Mouse (Mus musculus): ENCODE data around the gene Elavl3. TPM values are rescaled to one million over a fixed set of nuclear protein-coding genes. Genes with fewer than 3 reads are reported as not detected.

Elavl3 gene
- polyA plus RNA-seq, 1 experiment from 2014 or later: 0.10 TPM

DNA sequence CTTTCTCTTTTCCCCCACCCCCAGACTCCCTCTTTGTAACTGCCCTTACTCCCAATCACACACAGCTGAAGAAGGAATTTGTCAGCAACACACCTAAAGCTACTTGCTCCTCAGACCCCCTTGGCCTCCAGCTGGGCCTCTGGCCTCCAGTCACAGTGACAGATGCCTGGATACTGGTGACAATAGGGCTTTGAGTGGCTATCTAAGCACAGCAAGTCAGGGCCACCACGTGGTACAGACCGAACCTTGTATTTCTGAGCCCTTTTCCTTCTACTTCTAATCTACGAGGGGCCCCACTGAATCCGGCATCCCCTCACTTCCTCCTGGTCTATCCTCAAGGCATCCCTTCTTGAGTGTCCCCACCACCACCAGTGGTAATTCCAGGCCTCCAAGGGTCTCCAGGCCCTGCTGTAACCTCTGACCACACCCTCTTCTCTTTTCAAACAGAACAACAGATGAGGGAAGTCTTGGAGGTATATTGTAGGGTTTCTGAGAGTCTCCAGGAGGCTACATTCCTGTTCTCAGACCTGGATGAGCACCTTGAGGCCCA, 2.0 kb downstream of the Elavl3 start:
- DNase-seq (ENCODE audit: low read depth, low spot score) (no peak), ATAC-seq (no peak)
- ChIA-PET POLR2A (no interaction called here), CTCF (no interaction called here)
- H3K27me3 ChIP-seq: peaks cover 36% of the 10 kb centered on the region
- no peak for TF ChIP-seq CTCF (IDR thresholded peaks at IDR 0.05)
- in situ Hi-C loops (cut with MboI; ENCODE audit: low pct_unique_long_range_greater_than_20kb): no loop called here

DNA sequence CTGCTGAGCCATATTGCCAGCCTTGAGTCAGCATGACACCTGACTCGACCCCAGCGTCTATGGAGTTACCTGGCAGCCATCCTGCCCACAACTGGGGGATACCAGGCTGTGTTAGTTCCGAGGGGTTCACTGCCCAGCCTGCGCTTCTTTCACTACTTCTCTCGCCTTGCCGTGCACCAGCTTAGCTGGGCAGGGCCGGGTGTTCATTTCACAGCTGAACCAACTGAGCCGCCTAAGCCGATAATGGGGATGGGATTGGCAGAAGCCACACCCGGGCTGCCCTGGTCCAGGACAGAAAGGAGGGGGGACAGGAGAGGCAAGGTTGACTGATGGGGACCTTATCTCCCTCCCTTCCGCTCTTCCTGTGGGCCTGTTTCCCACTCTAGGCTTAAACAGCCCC, 2.5 kb downstream of the Elavl3 start:
- no peak for TF ChIP-seq CTCF (IDR thresholded peaks at IDR 0.05)
- ChIA-PET CTCF (no interaction called here), POLR2A (no interaction called here)
- no peak for ATAC-seq
- peaks cover 36% of the 10 kb centered on the region for H3K27me3 ChIP-seq
- DNase-seq (ENCODE audit: low read depth, low spot score): no peak
- in situ Hi-C loops (cut with MboI; ENCODE audit: low pct_unique_long_range_greater_than_20kb): no loop called here

GRCm38 (mm10) chr9:22047329-22047728, 4.5 kb downstream of the Elavl3 start:
- POLR2A ChIA-PET: interaction anchor here (0.5 to 0.7 kb wide), 2 partner anchors 98 to 276 kb away, joined by 3 to 5 read pairs; no protein-coding TSS in a partner anchor
- DNase-seq (ENCODE audit: low read depth, low spot score) (no peak), ATAC-seq (no peak)
- peaks cover 36% of the 10 kb centered on the region for H3K27me3 ChIP-seq
- CTCF ChIA-PET: no interaction called here
- in situ Hi-C loops (cut with MboI; ENCODE audit: low pct_unique_long_range_greater_than_20kb): no loop called here
- TF ChIP-seq CTCF (IDR thresholded peaks at IDR 0.05): no peak

GRCm38 (mm10) chr9:22041832-22042231, 10.0 kb downstream of the Elavl3 start:
- ATAC-seq: no peak
- in situ Hi-C loops (cut with MboI; ENCODE audit: low pct_unique_long_range_greater_than_20kb): no loop called here
- TF ChIP-seq CTCF (IDR thresholded peaks at IDR 0.05): no peak
- DNase-seq (ENCODE audit: low read depth, low spot score): no peak
- ChIA-PET CTCF (no interaction called here), POLR2A (no interaction called here)
- peaks cover 12% of the 10 kb centered on the region for H3K27me3 ChIP-seq

- DNase-seq (ENCODE audit: low read depth, low spot score) (no peak), ATAC-seq (no peak)
- in situ Hi-C loops (cut with MboI; ENCODE audit: low pct_unique_long_range_greater_than_20kb): no loop called here
- ChIA-PET CTCF (no interaction called here), POLR2A (no interaction called here)
- TF ChIP-seq CTCF (IDR thresholded peaks at IDR 0.05): no peak
- peaks cover 12% of the 10 kb centered on the region for H3K27me3 ChIP-seq
Observed at GRCm38 (mm10) chr9:22037826-22038225, 14.0 kb downstream of the Elavl3 start.

DNA sequence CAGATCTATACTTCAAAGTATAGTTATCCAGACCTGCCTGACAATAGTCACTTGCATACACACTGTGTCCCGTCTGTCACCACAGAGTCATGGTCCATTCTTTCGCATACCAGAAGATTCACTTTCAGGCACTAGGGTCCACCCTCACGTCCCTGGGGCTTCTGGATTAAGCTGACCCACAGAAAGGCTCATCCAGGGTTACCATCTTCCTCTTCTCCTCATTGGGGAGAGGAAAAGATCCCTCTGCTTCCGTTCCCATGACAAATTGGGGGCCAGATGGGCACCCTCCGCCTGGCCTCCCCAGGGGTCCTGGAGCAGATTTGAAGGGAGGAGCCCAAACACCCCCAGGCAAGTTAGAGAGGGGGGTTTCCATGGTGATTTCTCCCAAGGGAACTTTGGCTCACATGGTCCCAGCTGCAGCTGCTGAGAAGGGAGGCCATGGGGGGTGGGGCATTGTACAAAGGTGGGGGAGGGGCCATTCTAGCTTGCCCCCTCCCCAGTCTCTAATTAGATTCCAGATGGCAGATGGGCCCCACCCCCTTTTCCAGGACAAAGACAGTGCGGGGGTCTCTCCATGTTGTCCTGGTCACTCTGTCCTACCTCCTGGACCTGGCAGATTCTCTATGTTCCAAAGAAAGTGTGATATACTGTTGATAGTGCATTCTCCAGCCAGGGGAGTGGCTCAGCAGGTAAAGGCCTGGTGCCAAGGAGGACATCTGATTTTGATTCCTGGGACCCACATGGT, 16.4 kb downstream of the Elavl3 start:
- ChIA-PET POLR2A (no interaction called here), CTCF (no interaction called here)
- ATAC-seq: no peak
- in situ Hi-C loops (cut with MboI; ENCODE audit: low pct_unique_long_range_greater_than_20kb): no loop called here
- no peak for TF ChIP-seq CTCF (IDR thresholded peaks at IDR 0.05)
- DNase-seq (ENCODE audit: low read depth, low spot score): no peak
- peaks cover 3% of the 10 kb centered on the region for H3K27me3 ChIP-seq

DNA sequence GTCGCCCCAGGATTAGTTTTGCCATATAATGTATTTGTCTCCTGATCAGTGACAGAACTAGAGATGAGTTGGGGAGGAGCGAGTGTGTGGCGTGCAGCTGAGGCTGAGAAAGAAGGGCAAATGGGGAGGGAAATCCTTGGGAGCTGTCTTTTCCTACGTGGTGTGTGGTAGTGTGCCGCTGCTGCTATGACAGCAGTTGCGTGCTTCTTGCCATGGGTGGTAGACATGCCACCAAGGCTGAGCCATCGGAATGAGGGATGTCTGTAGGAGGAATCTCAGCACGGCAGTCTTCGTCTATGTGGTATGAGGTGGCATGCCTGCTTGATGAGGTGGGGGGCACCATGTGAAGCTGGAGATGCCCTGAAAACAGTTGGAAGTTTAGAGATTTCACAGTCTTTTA, 21.4 kb downstream of the Elavl3 start:
- POLR2A ChIA-PET: no interaction called here
- TF ChIP-seq CTCF (IDR thresholded peaks at IDR 0.05): no peak
- no peak for DNase-seq (ENCODE audit: low read depth, low spot score)
- CTCF ChIA-PET: no interaction called here
- peaks cover 11% of the 10 kb centered on the region for H3K27me3 ChIP-seq
- ATAC-seq: no peak
- in situ Hi-C loops (cut with MboI; ENCODE audit: low pct_unique_long_range_greater_than_20kb): no loop called here

DNA sequence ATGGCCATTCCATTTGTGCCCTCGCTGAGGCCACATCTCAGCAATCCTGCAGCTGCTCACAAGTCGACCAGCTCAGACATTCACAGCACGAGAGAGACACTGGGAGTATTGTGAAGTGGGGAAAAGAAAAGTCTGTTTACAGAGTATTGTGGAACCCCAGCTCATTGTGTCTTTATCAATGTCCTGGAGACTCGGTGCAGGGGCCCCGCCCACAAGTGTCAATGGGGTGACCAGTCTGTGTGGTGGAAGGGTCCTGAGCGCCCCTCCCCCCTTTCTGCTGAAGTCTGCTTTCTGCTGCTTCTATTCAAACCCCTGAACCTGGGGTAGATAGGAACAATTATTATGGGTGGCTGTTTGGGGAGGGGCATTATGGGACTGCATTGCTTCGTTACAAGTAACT, 23.4 kb downstream of the Elavl3 start:
- in situ Hi-C loops (cut with MboI; ENCODE audit: low pct_unique_long_range_greater_than_20kb): no loop called here
- POLR2A ChIA-PET: no interaction called here
- ATAC-seq (no peak), DNase-seq (ENCODE audit: low read depth, low spot score) (no peak)
- TF ChIP-seq CTCF (IDR thresholded peaks at IDR 0.05): no peak
- peaks cover 18% of the 10 kb centered on the region for H3K27me3 ChIP-seq
- CTCF ChIA-PET: no interaction called here

GRCm38 (mm10) chr9:22024592-22024991, 27.2 kb downstream of the Elavl3 start:
- POLR2A ChIA-PET: no interaction called here
- peaks cover 19% of the 10 kb centered on the region for H3K27me3 ChIP-seq
- in situ Hi-C loops (cut with MboI; ENCODE audit: low pct_unique_long_range_greater_than_20kb): no loop called here
- no peak for TF ChIP-seq CTCF (IDR thresholded peaks at IDR 0.05)
- CTCF ChIA-PET: no interaction called here
- DNase-seq (ENCODE audit: low read depth, low spot score): no peak
- no peak for ATAC-seq

DNA sequence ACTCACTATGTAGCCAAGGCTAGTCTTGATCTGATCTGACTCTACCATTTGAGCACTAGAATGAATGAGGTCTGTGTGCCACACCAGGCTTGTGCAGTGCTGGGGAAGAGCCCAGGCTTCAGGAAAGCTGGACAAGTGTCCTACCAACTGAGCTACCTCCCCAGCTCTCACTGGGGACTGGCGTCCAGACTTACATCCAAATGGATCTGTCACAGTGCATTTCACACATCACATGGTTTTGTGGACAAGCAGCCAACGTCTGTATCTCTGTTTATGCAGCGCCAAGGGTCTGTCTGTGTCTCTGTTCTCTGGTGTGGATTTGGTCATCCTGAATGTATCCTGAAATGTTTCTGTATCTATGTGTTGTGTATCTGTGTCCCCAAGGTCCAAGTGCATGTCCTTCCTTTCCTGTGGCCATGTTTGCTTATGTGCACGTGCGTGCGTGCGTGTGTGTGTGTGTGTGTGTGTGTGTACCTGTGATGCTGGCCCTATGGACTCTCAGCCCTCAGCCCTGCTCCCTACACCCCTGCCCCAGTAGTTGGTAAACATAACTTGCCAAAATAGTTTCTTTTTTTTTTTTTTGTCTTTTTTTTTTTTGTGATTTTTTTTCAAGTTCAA, 34.5 kb downstream of the Elavl3 start:
- no peak for TF ChIP-seq CTCF (IDR thresholded peaks at IDR 0.05)
- in situ Hi-C loops (cut with MboI; ENCODE audit: low pct_unique_long_range_greater_than_20kb): no loop called here
- ChIA-PET CTCF (no interaction called here), POLR2A (no interaction called here)
- no peaks in the 10 kb centered on the region for H3K27me3 ChIP-seq
- no peak for ATAC-seq
- DNase-seq (ENCODE audit: low read depth, low spot score): no peak

- ChIA-PET CTCF (no interaction called here), POLR2A (no interaction called here)
- no peaks in the 10 kb centered on the region for H3K27me3 ChIP-seq
- in situ Hi-C loops (cut with MboI; ENCODE audit: low pct_unique_long_range_greater_than_20kb): no loop called here
- ATAC-seq (no peak), DNase-seq (ENCODE audit: low read depth, low spot score) (no peak)
- no peak for TF ChIP-seq CTCF (IDR thresholded peaks at IDR 0.05)
Observed at GRCm38 (mm10) chr9:22016245-22016644, 35.6 kb downstream of the Elavl3 start.
